In genomic region chr5:115509321-115509761, GRCm38 (mm10) we compare ENCODE assay signal across 8 mouse cellular contexts. TPM values are rescaled to one million over a fixed set of nuclear protein-coding genes. Genes with fewer than 3 reads are reported as not detected.
A peak's percentile ranks its signal among the peaks of the same experiment; 100 is the strongest.
DNase-seq lines count a peak whose midpoint lies in the region; ATAC-seq and TF ChIP-seq lines count a peak whose summit lies in the region.

No protein-coding gene starts in this region.

- H3K4me2 ChIP-seq in heart, embryonic 12.5 days = peak overlapping the region; percentile 90
- peak overlapping the region; percentile 87 for H3K4me2 ChIP-seq in midbrain, embryonic 15.5 days

- H3K27me3 ChIP-seq in heart, embryonic 12.5 days (replicated peaks) = no peaks in the 10 kb centered on the region
- no peaks in the 10 kb centered on the region for H3K27me3 ChIP-seq in midbrain, embryonic 15.5 days (replicated peaks)

- in situ Hi-C loops in ES-E14 (cut with MboI; ENCODE audit: low sequenced_read_pairs in 2 of 2, unreplicated experiment in 2 of 2) = no loop called here

- H3K4me1 ChIP-seq in ES-E14 (ENCODE audit: control insufficient read depth in 2 of 2, insufficient read depth in 2 of 2, low read length in 2 of 2, poor library complexity in 1 of 2) = peaks cover 10 to 26% of the 10 kb centered on the region in 2 experiments
- H3K4me1 ChIP-seq in heart, embryonic 12.5 days (replicated peaks) = peaks cover 48% of the 10 kb centered on the region
- H3K4me1 ChIP-seq in midbrain, embryonic 15.5 days = peaks cover 32% of the 10 kb centered on the region

- H3K9ac ChIP-seq in ES-E14 (ENCODE audit: insufficient read depth, low read depth, low read length, poor library complexity, severe bottlenecking) = peak overlapping the region; percentile 15; the same call in 1 of the 2 replicates
- peak overlapping the region; percentile 95 for H3K9ac ChIP-seq in heart, embryonic 12.5 days
- H3K9ac ChIP-seq in midbrain, embryonic 15.5 days = 0 out of 2 replicates have a peak overlapping the region, but pooled peaks have one; percentile 16

- no peak for ATAC-seq in heart, embryonic 12.5 days (ENCODE audit: insufficient number of reproducible peaks, low FRiP score)
- no peak for ATAC-seq in midbrain, embryonic 15.5 days (replicated peaks)
- ATAC-seq in inflammation-experienced regulatory T-cells, adult 6 months = no peak

- no peaks in the 10 kb centered on the region for H3K9me3 ChIP-seq in ES-E14 (ENCODE audit: control insufficient read depth, insufficient read depth, low read depth, low read length)
- no peaks in the 10 kb centered on the region for H3K9me3 ChIP-seq in heart, embryonic 12.5 days (replicated peaks)
- no peaks in the 10 kb centered on the region for H3K9me3 ChIP-seq in midbrain, embryonic 15.5 days

- H3K27ac ChIP-seq in ES-E14 (ENCODE audit: insufficient read depth, low read depth, low read length, poor library complexity, severe bottlenecking) = no peak overlapping the region
- H3K27ac ChIP-seq in heart, embryonic 12.5 days (ENCODE audit: poor library complexity, severe bottlenecking) = peak overlapping the region; percentile 65
- peak overlapping the region; percentile 48; the same call in 1 of the 2 replicates for H3K27ac ChIP-seq in midbrain, embryonic 15.5 days

- WGBS in heart, embryonic 12.5 days = 42% methylated on average over 15 of the region's 15 CpGs
- 39% methylated on average over 15 of the region's 15 CpGs for WGBS in midbrain, embryonic 15.5 days

- H3K36me3 ChIP-seq in ES-E14 (ENCODE audit: control insufficient read depth, insufficient read depth, low read length, poor library complexity, severe bottlenecking) = no peaks in the 10 kb centered on the region
- H3K36me3 ChIP-seq in heart, embryonic 12.5 days = peaks cover 5% of the 10 kb centered on the region; the same call in 1 of the 2 replicates
- H3K36me3 ChIP-seq in midbrain, embryonic 15.5 days (replicated peaks) = no peaks in the 10 kb centered on the region

- no peak for DNase-seq in ES-E14 (ENCODE audit: low read depth, low spot score)
- DNase-seq in brain, adult 2 months (ENCODE audit: low read depth, low spot score) = peak; percentile 47
- peak; percentile 72 for DNase-seq in kidney, postnatal 10 days
- DNase-seq in urinary bladder, postnatal 4 days (ENCODE audit: low spot score in 2 of 2) = no peak
- DNase-seq in frontal cortex, postnatal 36 days (ENCODE audit: low spot score in 2 of 2) = no peak

- H3K4me3 ChIP-seq in ES-E14 (ENCODE audit: insufficient read depth in 1 of 2, low read depth in 1 of 2, low read length in 2 of 2, poor library complexity in 1 of 2, severe bottlenecking in 1 of 2) = peak overlapping the region; percentile 5 to 22; a peak in 2 of 4 replicates
- peak overlapping the region; percentile 97 for H3K4me3 ChIP-seq in heart, embryonic 12.5 days
- H3K4me3 ChIP-seq in midbrain, embryonic 15.5 days = no peak overlapping the region

TF ChIP-seq in ES-E14, 5 proteins besides CTCF, POLR2A, EP300 and RAD21:
- TF ChIP-seq HCFC1 (IDR thresholded peaks at IDR 0.05; ENCODE audit: borderline replicate concordance, insufficient read depth, low read length) (no peak), ZNF384 (IDR thresholded peaks at IDR 0.05; ENCODE audit: low read depth, low read length) (no peak), ZC3H11A (IDR thresholded peaks at IDR 0.05; ENCODE audit: borderline replicate concordance, low read depth, low read length) (no peak), MAFK (IDR thresholded peaks at IDR 0.05; ENCODE audit: insufficient read depth, low read depth, low read length) (no peak), CHD2 (IDR thresholded peaks at IDR 0.05; ENCODE audit: low read depth, low read length) (no peak)

RNA-seq across cellular contexts. Expression of gene Pxn, which starts 2.9 kb away (rescaled TPM):
- 25.5 and 29.4 TPM in 2 replicates for total RNA-seq in ES-E14 (2012; rRNA removed)
- 41.1 and 41.7 TPM in 2 replicates for polyA plus RNA-seq in heart, embryonic 12.5 days (2016; fragmentation: Nextera tagmentation; extraction: Ambion mirVana)
- 20.4 and 20.9 TPM in 2 replicates for polyA plus RNA-seq in midbrain, embryonic 15.5 days (2015; fragmentation: Nextera tagmentation; extraction: Ambion mirVana)
- 10 to 100 TPM; 13.7 to 22.1 (median 16.7) TPM for polyA plus RNA-seq in inflammation-experienced regulatory T-cells, adult 6 months (2017; shearing (Covaris generic))

RNA-seq across cellular contexts. Expression of gene Sirt4, which starts 24.8 kb away (rescaled TPM):
- 15.3 and 25.7 TPM in 2 replicates for total RNA-seq in ES-E14 (2012; rRNA removed)
- polyA plus RNA-seq in heart, embryonic 12.5 days (2016; fragmentation: Nextera tagmentation; extraction: Ambion mirVana) = 14.7 and 18.0 TPM in 2 replicates
- polyA plus RNA-seq in midbrain, embryonic 15.5 days (2015; fragmentation: Nextera tagmentation; extraction: Ambion mirVana) = 31.6 and 32.6 TPM in 2 replicates
- 10 to 100 TPM; 12.0 to 18.5 (median 14.8) TPM for polyA plus RNA-seq in inflammation-experienced regulatory T-cells, adult 6 months (2017; shearing (Covaris generic))

RNA-seq across cellular contexts. Expression of gene Pla2g1b, which starts 43.3 kb away (rescaled TPM):
- 31.1 and 36.6 TPM in 2 replicates for total RNA-seq in ES-E14 (2012; rRNA removed)
- 0.72 and 1.3 TPM in 2 replicates for polyA plus RNA-seq in heart, embryonic 12.5 days (2016; fragmentation: Nextera tagmentation; extraction: Ambion mirVana)
- not detected in 2 replicates for polyA plus RNA-seq in midbrain, embryonic 15.5 days (2015; fragmentation: Nextera tagmentation; extraction: Ambion mirVana)
- polyA plus RNA-seq in inflammation-experienced regulatory T-cells, adult 6 months (2017; shearing (Covaris generic)) = not detected

RNA-seq across cellular contexts. Expression of gene Rplp0, which starts 49.9 kb away (rescaled TPM):
- total RNA-seq in ES-E14 (2012; rRNA removed) = 2,284 and 2,327 TPM in 2 replicates
- polyA plus RNA-seq in heart, embryonic 12.5 days (2016; fragmentation: Nextera tagmentation; extraction: Ambion mirVana) = 949 and 971 TPM in 2 replicates
- polyA plus RNA-seq in midbrain, embryonic 15.5 days (2015; fragmentation: Nextera tagmentation; extraction: Ambion mirVana) = 811 and 847 TPM in 2 replicates
- polyA plus RNA-seq in inflammation-experienced regulatory T-cells, adult 6 months (2017; shearing (Covaris generic)) = 1,000 to 10,000 TPM; 3,093 to 3,894 (median 3,885) TPM

RNA-seq across cellular contexts. Expression of gene Gcn1l1, which starts 55.7 kb away (rescaled TPM):
- 112 and 163 TPM in 2 replicates for total RNA-seq in ES-E14 (2012; rRNA removed)
- polyA plus RNA-seq in heart, embryonic 12.5 days (2016; fragmentation: Nextera tagmentation; extraction: Ambion mirVana) = 43.1 and 47.0 TPM in 2 replicates
- polyA plus RNA-seq in midbrain, embryonic 15.5 days (2015; fragmentation: Nextera tagmentation; extraction: Ambion mirVana) = 48.3 and 53.4 TPM in 2 replicates
- polyA plus RNA-seq in inflammation-experienced regulatory T-cells, adult 6 months (2017; shearing (Covaris generic)) = 10 to 100 TPM; 24.7 to 36.4 (median 28.6) TPM

Comparison
In these comparisons a context has a peak if more than half of its experiments do, and no peak if none do; other contexts are left out.
1. DNase-seq: peak in brain, adult 2 months (single experiment) and kidney, postnatal 10 days (single experiment); none in ES-E14 (single experiment), urinary bladder, postnatal 4 days (0 of 2) and frontal cortex, postnatal 36 days (0 of 2).
2. H3K9ac ChIP-seq: peak in every context shown above with its lines; median percentile 95 in heart, embryonic 12.5 days; 16 in midbrain, embryonic 15.5 days; 15 in ES-E14.